Mouse (Mus musculus) B cell, adult 2 months (primary cell): Measurements from ENCODE around the gene Galnt4.
A peak's percentile ranks its signal among the peaks of the same experiment; 100 is the strongest.

Experiments used
- DNase-seq, 2 experiments: peaks; one replicate each; pipeline ENCODE4 v3.0.0; 2022

Gene Galnt4

GRCm38 (mm10) chr10:99115471-99116236 is 7.7 kb downstream of the Galnt4 start:
- DNase-seq, result no peak

- DNase-seq, result no peak
These were observed 8.3 kb downstream of the Galnt4 start for GRCm38 (mm10) chr10:99116237-99116632.

- no peak for DNase-seq
These were observed 9.0 kb downstream of the Galnt4 start for GRCm38 (mm10) chr10:99116650-99117615.

- DNase-seq, result no peak
These were observed 9.9 kb downstream of the Galnt4 start for GRCm38 (mm10) chr10:99117876-99118275.

GRCm38 (mm10) chr10:99118697-99119096 is 10.7 kb downstream of the Galnt4 start:
- no peak for DNase-seq

GRCm38 (mm10) chr10:99119471-99119870 is 11.5 kb downstream of the Galnt4 start:
- no peak for DNase-seq

GRCm38 (mm10) chr10:99126225-99126624 is 18.3 kb downstream of the Galnt4 start, which contains the start of gene Phxr2:
Gene Phxr2, minus strand, starts transcription at chr10:99126325.
- no peak for DNase-seq

GRCm38 (mm10) chr10:99126954-99127353 is 19.0 kb downstream of the Galnt4 start:
- peak; percentile 81 to 82 for DNase-seq

- DNase-seq, result peak; percentile 66 to 71
These were observed 19.8 kb downstream of the Galnt4 start for GRCm38 (mm10) chr10:99127691-99128261.

- peak; percentile 34 to 51 for DNase-seq
These were observed 22.7 kb downstream of the Galnt4 start for GRCm38 (mm10) chr10:99130611-99131010.

- DNase-seq, result no peak
These were observed 23.3 kb downstream of the Galnt4 start for GRCm38 (mm10) chr10:99131298-99131697.

GRCm38 (mm10) chr10:99132189-99132588 is 24.2 kb downstream of the Galnt4 start:
- DNase-seq, result no peak

- DNase-seq, result peak; percentile 43 to 48
These were observed 24.8 kb downstream of the Galnt4 start for GRCm38 (mm10) chr10:99132595-99133272.

GRCm38 (mm10) chr10:99133321-99133875 is 25.4 kb downstream of the Galnt4 start:
- peak; percentile 55 for DNase-seq

- no peak for DNase-seq
These were observed 28.4 kb downstream of the Galnt4 start for GRCm38 (mm10) chr10:99136337-99136736.

- no peak for DNase-seq
These were observed 37.7 kb downstream of the Galnt4 start for GRCm38 (mm10) chr10:99145611-99146010.

GRCm38 (mm10) chr10:99146596-99146995 is 38.6 kb downstream of the Galnt4 start:
- no peak for DNase-seq

- DNase-seq, result no peak
These were observed 42.1 kb downstream of the Galnt4 start for GRCm38 (mm10) chr10:99150016-99150415.

GRCm38 (mm10) chr10:99151580-99151979 is 43.6 kb downstream of the Galnt4 start:
- DNase-seq, result no peak

- DNase-seq, result peak; percentile 74 to 79
These were observed 44.1 kb downstream of the Galnt4 start for GRCm38 (mm10) chr10:99152063-99152462.

GRCm38 (mm10) chr10:99154635-99155034 is 46.7 kb downstream of the Galnt4 start:
- DNase-seq, result no peak

- no peak for DNase-seq
These were observed 48.8 kb downstream of the Galnt4 start for GRCm38 (mm10) chr10:99156808-99157207.
